ENCODE assay signal across 9 mouse cellular contexts in the genomic region with DNA sequence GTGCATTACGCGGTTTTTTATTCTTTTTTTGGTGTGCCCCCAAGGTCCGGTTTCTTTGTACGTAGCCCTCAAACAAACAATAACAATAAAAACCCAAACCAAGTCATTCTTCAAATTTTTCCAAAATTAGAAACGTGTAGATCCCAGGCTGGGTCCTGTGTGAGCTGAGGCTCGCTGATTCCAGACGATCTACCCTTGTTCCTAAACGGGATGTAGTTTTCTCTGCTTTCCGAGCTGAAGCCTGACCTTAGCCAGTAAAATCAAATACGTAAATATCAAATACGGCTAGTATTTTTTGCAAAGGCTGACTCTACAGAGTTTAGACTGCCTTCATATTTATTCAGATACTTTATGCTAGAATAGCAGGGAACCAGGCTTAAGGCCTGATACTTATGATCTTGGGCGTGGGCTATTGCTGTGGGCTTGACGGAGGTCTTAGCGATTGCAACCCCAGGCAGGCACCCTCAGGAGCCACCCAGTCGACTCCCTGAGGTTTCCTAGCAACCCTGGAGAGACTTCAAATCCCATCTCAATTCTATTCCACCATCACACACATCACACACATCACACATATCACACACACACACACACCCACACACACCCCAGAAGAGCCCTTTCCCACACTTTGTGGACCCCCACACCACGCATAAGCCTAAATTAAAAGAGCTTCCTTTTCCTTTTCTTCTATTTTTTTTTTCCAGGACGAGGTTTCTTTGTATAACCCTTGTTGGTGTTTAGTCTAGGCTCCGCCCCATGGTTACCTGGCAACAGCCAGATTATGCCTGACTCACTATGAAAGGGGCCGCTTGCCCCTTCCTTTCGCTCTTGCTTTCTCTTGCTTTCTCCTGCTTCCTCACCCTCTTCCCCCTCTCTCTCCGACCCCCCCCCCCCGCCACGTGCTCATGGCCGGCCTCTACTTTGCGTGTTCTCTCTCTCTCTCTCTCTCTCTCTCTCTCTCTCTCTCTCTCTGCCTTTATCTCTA. TPM values are rescaled to one million over a fixed set of nuclear protein-coding genes. Genes with fewer than 3 reads are reported as not detected.
DNase-seq lines count a peak whose midpoint lies in the region; ATAC-seq lines count a peak whose summit lies in the region.
"Had no signal": no experiment of that assay in that cellular context is flagged by ENCODE, and none has a peak within 500 bp of the region (broad histone marks: within the 10 kb centered on the region; RNA-seq: fewer than 3 reads in every experiment).

No protein-coding gene starts in this region.

- intact Hi-C loops in heart, postnatal 36 days (cut with DNase I), result no loop called here

- H3K27me3 ChIP-seq in forebrain, embryonic 13.5 days, result no peaks in the 10 kb centered on the region
- H3K27me3 ChIP-seq in lung, embryonic 15.5 days, result no peaks in the 10 kb centered on the region

- peaks cover 34% of the 10 kb centered on the region for H3K4me1 ChIP-seq in forebrain, embryonic 13.5 days
- H3K4me1 ChIP-seq in lung, embryonic 15.5 days, result peaks cover 40% of the 10 kb centered on the region

- peak overlapping the region; percentile 100 for H3K27ac ChIP-seq in forebrain, embryonic 13.5 days
- peak overlapping the region; percentile 96 for H3K27ac ChIP-seq in lung, embryonic 15.5 days

- peak overlapping the region; percentile 67 for H3K4me2 ChIP-seq in forebrain, embryonic 13.5 days
- H3K4me2 ChIP-seq in lung, embryonic 15.5 days, result peak overlapping the region; percentile 56

- H3K36me3 ChIP-seq in forebrain, embryonic 13.5 days (ENCODE audit: poor library complexity, severe bottlenecking), result no peaks in the 10 kb centered on the region
- no peaks in the 10 kb centered on the region for H3K36me3 ChIP-seq in lung, embryonic 15.5 days

- DNase-seq in ES-CJ7 (ENCODE audit: low read depth, low spot score), result peak; percentile 83
- peak; percentile 83 for DNase-seq in c-Kit-negative CD71-positive TER-119-positive erythroid progenitor cells, embryonic 14.5 days (ENCODE audit: low read depth, low spot score)
- peak; percentile 75 to 76 for DNase-seq in heart, postnatal 36 days
- DNase-seq in layer of hippocampus, adult 18-20 months (ENCODE audit: low spot score in 2 of 2), result peak; percentile 50 to 78
- peak; percentile 52 for DNase-seq in ovary, postnatal 14 days (ENCODE audit: low spot score)
- DNase-seq in thymus, postnatal 14 days, result peak; percentile 89

- ATAC-seq in forebrain, embryonic 13.5 days, result peak; percentile 78
- peak; percentile 23; the same call in 1 of the 2 replicates for ATAC-seq in lung, embryonic 15.5 days (ENCODE audit: borderline replicate concordance, extremely low read depth, low FRiP score, low TSS enrichment)

- H3K9me3 ChIP-seq in forebrain, embryonic 13.5 days (replicated peaks), result no peaks in the 10 kb centered on the region
- H3K9me3 ChIP-seq in lung, embryonic 15.5 days, result no peaks in the 10 kb centered on the region

- H3K4me3 ChIP-seq in forebrain, embryonic 13.5 days, result peak overlapping the region; percentile 34
- H3K4me3 ChIP-seq in lung, embryonic 15.5 days, result peak overlapping the region; percentile 32

- peak overlapping the region; percentile 66 for H3K9ac ChIP-seq in forebrain, embryonic 13.5 days
- H3K9ac ChIP-seq in lung, embryonic 15.5 days, result peak overlapping the region; percentile 31

- WGBS in forebrain, embryonic 13.5 days, result 5% methylated on average over 20 of the region's 25 CpGs
- WGBS in lung, embryonic 15.5 days, result 7% methylated on average over 23 of the region's 25 CpGs

RNA-seq across cellular contexts. Expression of a gene that starts 3.9 kb away (rescaled TPM):
- polyA plus RNA-seq in forebrain, embryonic 13.5 days (2015; fragmentation: Nextera tagmentation; extraction: Ambion mirVana), result 1,082 and 1,216 TPM in 2 replicates
- 1,000 to 10,000 TPM in 1 of 2 experiments, 100 to 1,000 TPM in 1; 856 to 1,567 TPM for total RNA-seq in heart, postnatal 36 days (2021)
- 100 to 1,000 TPM; 754 to 818 TPM for total RNA-seq in layer of hippocampus, adult 18-20 months (2021)
- polyA plus RNA-seq in lung, embryonic 15.5 days (2015; fragmentation: Nextera tagmentation; extraction: Ambion mirVana), result 1,173 and 1,218 TPM in 2 replicates

RNA-seq across cellular contexts. Expression of a gene that starts 4.8 kb away (rescaled TPM):
- 0.27 and 0.38 TPM in 2 replicates for polyA plus RNA-seq in forebrain, embryonic 13.5 days (2015; fragmentation: Nextera tagmentation; extraction: Ambion mirVana)
- total RNA-seq in heart, postnatal 36 days (2021), result not detected
- under 1 TPM in 1 of 2 experiments, not detected in 1; 0.46 TPM for total RNA-seq in layer of hippocampus, adult 18-20 months (2021)
- 0.56 and 0.73 TPM in 2 replicates for polyA plus RNA-seq in lung, embryonic 15.5 days (2015; fragmentation: Nextera tagmentation; extraction: Ambion mirVana)
- total RNA-seq: gastrocnemius, postnatal 4 days had no signal

RNA-seq across cellular contexts. Expression of a gene that starts 40.0 kb away (rescaled TPM):
- polyA plus RNA-seq in forebrain, embryonic 13.5 days (2015; fragmentation: Nextera tagmentation; extraction: Ambion mirVana), result 10.2 and 12.3 TPM in 2 replicates
- 10 to 100 TPM; 11.4 to 11.7 TPM for total RNA-seq in heart, postnatal 36 days (2021)
- total RNA-seq in layer of hippocampus, adult 18-20 months (2021), result 10 to 100 TPM; 15.0 to 15.4 TPM
- 9.9 and 11.7 TPM in 2 replicates for polyA plus RNA-seq in lung, embryonic 15.5 days (2015; fragmentation: Nextera tagmentation; extraction: Ambion mirVana)

RNA-seq across cellular contexts. Expression of a gene that starts 47.5 kb away (rescaled TPM):
- polyA plus RNA-seq in forebrain, embryonic 13.5 days (2015; fragmentation: Nextera tagmentation; extraction: Ambion mirVana), result 33.6 and 37.6 TPM in 2 replicates
- 10 to 100 TPM; 45.4 to 54.6 TPM for total RNA-seq in heart, postnatal 36 days (2021)
- total RNA-seq in layer of hippocampus, adult 18-20 months (2021), result 100 to 1,000 TPM in 1 of 2 experiments, 10 to 100 TPM in 1; 92.7 to 107 TPM
- polyA plus RNA-seq in lung, embryonic 15.5 days (2015; fragmentation: Nextera tagmentation; extraction: Ambion mirVana), result 35.6 and 39.2 TPM in 2 replicates

RNA-seq across cellular contexts. Expression of a gene that starts 53.0 kb away (rescaled TPM):
- 26.4 and 29.8 TPM in 2 replicates for polyA plus RNA-seq in forebrain, embryonic 13.5 days (2015; fragmentation: Nextera tagmentation; extraction: Ambion mirVana)
- 10 to 100 TPM; 35.4 to 44.4 TPM for total RNA-seq in heart, postnatal 36 days (2021)
- total RNA-seq in layer of hippocampus, adult 18-20 months (2021), result 10 to 100 TPM; 29.4 to 32.7 TPM
- 61.2 and 65.6 TPM in 2 replicates for polyA plus RNA-seq in lung, embryonic 15.5 days (2015; fragmentation: Nextera tagmentation; extraction: Ambion mirVana)

Comparison
In these comparisons a context has a peak if more than half of its experiments do, and no peak if none do; other contexts are left out.
1. Peak in every context shown above with its lines: DNase-seq, ATAC-seq, H3K4me3 ChIP-seq and H3K27ac ChIP-seq.